Comparison of ENCODE assay signal across 8 mouse cellular contexts in genomic region chr5:137783901-137784540, GRCm38 (mm10). TPM values are rescaled to one million over a fixed set of nuclear protein-coding genes. Genes with fewer than 3 reads are reported as not detected.
A peak's percentile ranks its signal among the peaks of the same experiment; 100 is the strongest.
DNase-seq lines count a peak whose midpoint lies in the region; ATAC-seq and TF ChIP-seq lines count a peak whose summit lies in the region.

No protein-coding gene starts in this region.

- no peaks in the 10 kb centered on the region for H3K9me3 ChIP-seq in heart, embryonic 12.5 days (replicated peaks)
- H3K9me3 ChIP-seq in hindbrain, embryonic 12.5 days (replicated peaks), result no peaks in the 10 kb centered on the region
- H3K9me3 ChIP-seq in midbrain, embryonic 12.5 days, result no peaks in the 10 kb centered on the region

- ATAC-seq in heart, embryonic 12.5 days (ENCODE audit: insufficient number of reproducible peaks, low FRiP score), result no peak
- ATAC-seq in hindbrain, embryonic 12.5 days (ENCODE audit: low FRiP score), result no peak
- no peak for ATAC-seq in midbrain, embryonic 12.5 days (ENCODE audit: low FRiP score, low read depth)

- peak overlapping the region; percentile 80 for H3K4me3 ChIP-seq in heart, embryonic 12.5 days
- H3K4me3 ChIP-seq in bone marrow macrophage, adult 2 months (ENCODE audit: insufficient read depth, low read length), result peak overlapping the region; percentile 99
- peak overlapping the region; percentile 90 for H3K4me3 ChIP-seq in hindbrain, embryonic 12.5 days
- H3K4me3 ChIP-seq in midbrain, embryonic 12.5 days, result peak overlapping the region; percentile 79

- peaks cover 52% of the 10 kb centered on the region for H3K4me1 ChIP-seq in heart, embryonic 12.5 days (replicated peaks)
- peaks cover 17% of the 10 kb centered on the region for H3K4me1 ChIP-seq in bone marrow macrophage, adult 2 months (ENCODE audit: control insufficient read depth, insufficient read depth, low read length)
- peaks cover 60% of the 10 kb centered on the region for H3K4me1 ChIP-seq in hindbrain, embryonic 12.5 days
- H3K4me1 ChIP-seq in midbrain, embryonic 12.5 days, result peaks cover 52% of the 10 kb centered on the region

- TF ChIP-seq CTCF in bone marrow macrophage, adult 2 months (IDR thresholded peaks at IDR 0.05; ENCODE audit: low read depth, low read length), result no peak

- DNase-seq in heart, adult 8-10 months (ENCODE audit: low spot score), result no peak
- no peak for DNase-seq in frontal cortex, postnatal 10 days (ENCODE audit: low spot score in 2 of 2)
- DNase-seq in frontal cortex, adult 2 months (ENCODE audit: extremely low spot score in 1 of 2, low spot score in 1 of 2), result no peak
- DNase-seq in layer of hippocampus, postnatal 14 days (ENCODE audit: low spot score in 2 of 2), result no peak

- no peak for TF ChIP-seq POLR2A in bone marrow macrophage, adult 2 months (IDR thresholded peaks at IDR 0.05; ENCODE audit: borderline replicate concordance, low read depth, low read length)

- peaks cover 3% of the 10 kb centered on the region for H3K27me3 ChIP-seq in heart, embryonic 12.5 days (replicated peaks)
- no peaks in the 10 kb centered on the region; the same call in 1 of the 2 replicates for H3K27me3 ChIP-seq in hindbrain, embryonic 12.5 days
- peaks cover 9% of the 10 kb centered on the region for H3K27me3 ChIP-seq in midbrain, embryonic 12.5 days

- 64% methylated on average over 9 of the region's 9 CpGs for WGBS in heart, embryonic 12.5 days
- whole genome bisulfite sequencing in hindbrain, embryonic 12.5 days, result 70% methylated on average over 9 of the region's 9 CpGs
- 75% methylated on average over 9 of the region's 9 CpGs for WGBS in midbrain, embryonic 12.5 days

- peak overlapping the region; percentile 97 for H3K9ac ChIP-seq in heart, embryonic 12.5 days
- peak overlapping the region; percentile 97 for H3K9ac ChIP-seq in hindbrain, embryonic 12.5 days
- peak overlapping the region; percentile 97 for H3K9ac ChIP-seq in midbrain, embryonic 12.5 days (replicated peaks)

- H3K4me2 ChIP-seq in heart, embryonic 12.5 days, result peak overlapping the region; percentile 93
- peak overlapping the region; percentile 78 for H3K4me2 ChIP-seq in hindbrain, embryonic 12.5 days (replicated peaks)
- peak overlapping the region; percentile 80 for H3K4me2 ChIP-seq in midbrain, embryonic 12.5 days (replicated peaks)

- no peak overlapping the region for H3K27ac ChIP-seq in heart, embryonic 12.5 days (ENCODE audit: poor library complexity, severe bottlenecking)
- H3K27ac ChIP-seq in bone marrow macrophage, adult 2 months (ENCODE audit: insufficient read depth, low read depth, low read length), result no peak overlapping the region
- H3K27ac ChIP-seq in hindbrain, embryonic 12.5 days, result no peak overlapping the region
- H3K27ac ChIP-seq in midbrain, embryonic 12.5 days (replicated peaks), result no peak overlapping the region

- H3K36me3 ChIP-seq in heart, embryonic 12.5 days, result peaks cover 50% of the 10 kb centered on the region
- H3K36me3 ChIP-seq in hindbrain, embryonic 12.5 days, result peaks cover 44% of the 10 kb centered on the region
- peaks cover 46% of the 10 kb centered on the region for H3K36me3 ChIP-seq in midbrain, embryonic 12.5 days

RNA-seq across cellular contexts. Expression of gene Mepce, which starts 3.4 kb away (rescaled TPM):
- polyA plus RNA-seq in heart, embryonic 12.5 days (2016; fragmentation: Nextera tagmentation; extraction: Ambion mirVana), result 8.8 and 11.0 TPM in 2 replicates
- 10 to 100 TPM; 28.9 to 34.2 (median 31.4) TPM for total RNA-seq in heart, adult 8-10 months (2022)
- polyA plus RNA-seq in bone marrow macrophage, adult 2 months (2012; ENCODE audit: insufficient read depth, insufficient read length, missing spikeins), result 31.3 and 35.4 TPM in 2 replicates
- 11.0 and 14.8 TPM in 2 replicates for polyA plus RNA-seq in hindbrain, embryonic 12.5 days (2016; fragmentation: Nextera tagmentation; extraction: Ambion mirVana)
- polyA plus RNA-seq in midbrain, embryonic 12.5 days (2016; fragmentation: Nextera tagmentation; extraction: Ambion mirVana), result 12.1 and 13.7 TPM in 2 replicates
- polyA plus RNA-seq in frontal cortex, adult 2 months (2012; rRNA removed), result 39.1 and 42.6 TPM in 2 replicates
- total RNA-seq in layer of hippocampus, postnatal 14 days (2021), result 10 to 100 TPM; 33.4 to 42.0 TPM

RNA-seq across cellular contexts. Expression of gene Zcwpw1, which starts 3.6 kb away (rescaled TPM):
- polyA plus RNA-seq in heart, embryonic 12.5 days (2016; fragmentation: Nextera tagmentation; extraction: Ambion mirVana), result 10.9 and 11.4 TPM in 2 replicates
- total RNA-seq in heart, adult 8-10 months (2022), result under 1 TPM; 0.31 to 0.57 (median 0.54) TPM
- 6.1 TPM in 2 replicates for polyA plus RNA-seq in bone marrow macrophage, adult 2 months (2012; ENCODE audit: insufficient read depth, insufficient read length, missing spikeins)
- polyA plus RNA-seq in hindbrain, embryonic 12.5 days (2016; fragmentation: Nextera tagmentation; extraction: Ambion mirVana), result 19.5 and 20.1 TPM in 2 replicates
- 14.9 and 17.9 TPM in 2 replicates for polyA plus RNA-seq in midbrain, embryonic 12.5 days (2016; fragmentation: Nextera tagmentation; extraction: Ambion mirVana)
- 14.1 and 15.3 TPM in 2 replicates for polyA plus RNA-seq in frontal cortex, adult 2 months (2012; rRNA removed)
- total RNA-seq in layer of hippocampus, postnatal 14 days (2021), result 1 to 10 TPM; 5.0 to 5.7 TPM

RNA-seq across cellular contexts. Expression of gene Ppp1r35, which starts 5.4 kb away (rescaled TPM):
- 28.0 and 31.8 TPM in 2 replicates for polyA plus RNA-seq in heart, embryonic 12.5 days (2016; fragmentation: Nextera tagmentation; extraction: Ambion mirVana)
- total RNA-seq in heart, adult 8-10 months (2022), result 10 to 100 TPM in 1 of 4 experiments, 1 to 10 TPM in 3; 7.9 to 12.7 (median 8.6) TPM
- 28.3 and 36.2 TPM in 2 replicates for polyA plus RNA-seq in bone marrow macrophage, adult 2 months (2012; ENCODE audit: insufficient read depth, insufficient read length, missing spikeins)
- polyA plus RNA-seq in hindbrain, embryonic 12.5 days (2016; fragmentation: Nextera tagmentation; extraction: Ambion mirVana), result 55.1 and 59.7 TPM in 2 replicates
- 67.7 and 73.0 TPM in 2 replicates for polyA plus RNA-seq in midbrain, embryonic 12.5 days (2016; fragmentation: Nextera tagmentation; extraction: Ambion mirVana)
- 24.2 and 25.9 TPM in 2 replicates for polyA plus RNA-seq in frontal cortex, adult 2 months (2012; rRNA removed)
- 10 to 100 TPM; 24.2 to 27.3 TPM for total RNA-seq in layer of hippocampus, postnatal 14 days (2021)

RNA-seq across cellular contexts. Expression of gene Tsc22d4, which starts 38.5 kb away (rescaled TPM):
- polyA plus RNA-seq in heart, embryonic 12.5 days (2016; fragmentation: Nextera tagmentation; extraction: Ambion mirVana), result 144 and 154 TPM in 2 replicates
- 100 to 1,000 TPM; 237 to 281 (median 242) TPM for total RNA-seq in heart, adult 8-10 months (2022)
- 179 and 198 TPM in 2 replicates for polyA plus RNA-seq in bone marrow macrophage, adult 2 months (2012; ENCODE audit: insufficient read depth, insufficient read length, missing spikeins)
- polyA plus RNA-seq in hindbrain, embryonic 12.5 days (2016; fragmentation: Nextera tagmentation; extraction: Ambion mirVana), result 81.8 and 82.9 TPM in 2 replicates
- polyA plus RNA-seq in midbrain, embryonic 12.5 days (2016; fragmentation: Nextera tagmentation; extraction: Ambion mirVana), result 68.4 and 71.4 TPM in 2 replicates
- polyA plus RNA-seq in frontal cortex, adult 2 months (2012; rRNA removed), result 273 and 360 TPM in 2 replicates
- total RNA-seq in layer of hippocampus, postnatal 14 days (2021), result 100 to 1,000 TPM; 213 to 225 TPM

RNA-seq across cellular contexts. Expression of gene Nyap1, which starts 42.6 kb away (rescaled TPM):
- polyA plus RNA-seq in heart, embryonic 12.5 days (2016; fragmentation: Nextera tagmentation; extraction: Ambion mirVana), result 1.2 and 1.7 TPM in 2 replicates
- under 1 TPM; 0.35 to 0.89 (median 0.81) TPM for total RNA-seq in heart, adult 8-10 months (2022)
- 1.5 and 1.9 TPM in 2 replicates for polyA plus RNA-seq in bone marrow macrophage, adult 2 months (2012; ENCODE audit: insufficient read depth, insufficient read length, missing spikeins)
- 20.9 and 22.2 TPM in 2 replicates for polyA plus RNA-seq in hindbrain, embryonic 12.5 days (2016; fragmentation: Nextera tagmentation; extraction: Ambion mirVana)
- 22.1 TPM in 2 replicates for polyA plus RNA-seq in midbrain, embryonic 12.5 days (2016; fragmentation: Nextera tagmentation; extraction: Ambion mirVana)
- polyA plus RNA-seq in frontal cortex, adult 2 months (2012; rRNA removed), result 55.0 and 60.9 TPM in 2 replicates
- 10 to 100 TPM; 73.9 to 75.0 TPM for total RNA-seq in layer of hippocampus, postnatal 14 days (2021)
